Mouse (Mus musculus) midbrain, postnatal 0 days (tissue): ENCODE results near the gene Ltbp1. TPM values are rescaled to one million over a fixed set of nuclear protein-coding genes. Genes with fewer than 3 reads are reported as not detected.

ENCODE experiments used
- ATAC-seq: fragments of 200-750 bp; cut with Nextera tagmentation; 2 replicates; pipeline ENCODE4 v1.8.0; 2017; ENCODE audit warnings: moderate number of reproducible peaks, mild to moderate bottlenecking, moderate TSS enrichment, moderate library complexity; ENCODE audit not compliant: low FRiP score
- DNase-seq: peaks from one replicate; pipeline ENCODE4 v3.0.0-alpha.2; 2015; ENCODE audit warnings: low spot score
- H3K27ac ChIP-seq: fragments of 300-500 bp; sonication (generic); 2 replicates; pipeline ENCODE4 v1.5.1; 2014; ENCODE audit warnings: low read depth, mild to moderate bottlenecking, low read length, mixed read lengths
- H3K27me3 ChIP-seq: fragments of 300-500 bp; sonication (generic); 2 replicates; pipeline ENCODE4 v1.6.1; 2014; ENCODE audit warnings: low read length, control low read depth, mixed read lengths; ENCODE audit not compliant: insufficient read depth
- H3K36me3 ChIP-seq: fragments of 300-500 bp; sonication (generic); 2 replicates; pipeline ENCODE4 v1.6.1; 2014; ENCODE audit warnings: low read length, control low read depth, mixed read lengths; ENCODE audit not compliant: insufficient read depth
- H3K4me1 ChIP-seq: fragments of 300-500 bp; sonication (generic); 2 replicates; pipeline ENCODE4 v1.6.1; 2014; ENCODE audit warnings: mild to moderate bottlenecking, control low read depth, antibody characterized with exemption, low read length, mixed read lengths; ENCODE audit not compliant: insufficient read depth
- H3K4me2 ChIP-seq: fragments of 300-500 bp; sonication (generic); 2 replicates; pipeline ENCODE4 v1.6.1; 2014; ENCODE audit warnings: low read depth, mild to moderate bottlenecking, low read length, mixed read lengths; ENCODE audit not compliant: poor library complexity, severe bottlenecking
- H3K4me3 ChIP-seq: fragments of 300-500 bp; sonication (generic); 2 replicates; pipeline ENCODE4 v1.5.1; 2014; ENCODE audit warnings: low read depth, mild to moderate bottlenecking, low read length, moderate library complexity
- H3K9ac ChIP-seq: fragments of 300-500 bp; sonication (generic); replicated peaks from 2 replicates; pipeline ENCODE4 v1.6.1; 2014; ENCODE audit warnings: mild to moderate bottlenecking, low read length, moderate library complexity, mixed read lengths; ENCODE audit not compliant: poor library complexity, severe bottlenecking
- H3K9me3 ChIP-seq: fragments of 300-500 bp; sonication (generic); 2 replicates; pipeline ENCODE4 v1.6.1; 2016; ENCODE audit warnings: low read length, control low read depth
- CTCF ChIP-seq: IDR thresholded peaks from 2 replicates; pipeline ENCODE4 v1.5.1; 2016; ENCODE audit warnings: antibody characterized with exemption, mild to moderate bottlenecking
- WGBS: fragments of 180-500 bp; shearing (Covaris S2); extraction: QIAGEN DNeasy Blood & Tissue Kit; methylation state at CpG from one replicate; pipeline ENCODE4 v1.1.7; 2014; 5-methylcytosine and 5-hydroxymethylcytosine counted together
- polyA plus RNA-seq: library from polyadenylated mRNA; unstranded; fragments of >200 nt; fragmentation: Nextera tagmentation; extraction: Ambion mirVana; gene quantifications from 2 replicates; pipeline ENCODE4 v1.2.1, GENCODE M21; 2015
- total RNA-seq: library from RNA; depleted of rRNA; stranded (reverse); fragments of >200 nt; gene quantifications from 2 replicates; pipeline ENCODE4 v1.2.3, GENCODE M21; 2014

The Ltbp1 gene
- total and polyA plus RNA-seq, 2 experiments from 2014 or later, result 0.89 to 3.0 TPM

GRCm38 (mm10) chr17:75066340-75066739 is 61.0 kb downstream of the Ltbp1 start:
- Histone ChIP-seq H3K36me3 (no peaks in the 10 kb centered on the region), H3K4me3 (no peak overlapping the region), H3K9me3 (no peaks in the 10 kb centered on the region), H3K4me2 (no peak overlapping the region), H3K27me3 (no peaks in the 10 kb centered on the region), H3K27ac (no peak overlapping the region), H3K9ac (no peak overlapping the region), H3K4me1 (no peaks in the 10 kb centered on the region)
- 88% methylated on average over 7 of the region's 7 CpGs for WGBS
- no peak for TF ChIP-seq CTCF
- ATAC-seq (no peak), DNase-seq (no peak)

GRCm38 (mm10) chr17:75067314-75067713 is 61.9 kb downstream of the Ltbp1 start:
- 17% methylated on average over 8 of the region's 8 CpGs for WGBS
- TF ChIP-seq CTCF, result no peak
- Histone ChIP-seq H3K9me3 (no peaks in the 10 kb centered on the region), H3K4me1 (no peaks in the 10 kb centered on the region), H3K36me3 (no peaks in the 10 kb centered on the region), H3K4me2 (no peak overlapping the region), H3K27me3 (no peaks in the 10 kb centered on the region), H3K4me3 (no peak overlapping the region), H3K27ac (no peak overlapping the region), H3K9ac (no peak overlapping the region)
- DNase-seq, result no peak
- no peak for ATAC-seq

GRCm38 (mm10) chr17:75069232-75069631 is 63.9 kb downstream of the Ltbp1 start:
- no peak overlapping the region for H3K4me3 ChIP-seq
- DNase-seq (no peak), ATAC-seq (no peak)
- no peaks in the 10 kb centered on the region for H3K36me3 ChIP-seq
- no peaks in the 10 kb centered on the region for H3K9me3 ChIP-seq
- H3K27me3 ChIP-seq, result no peaks in the 10 kb centered on the region
- no peaks in the 10 kb centered on the region for H3K4me1 ChIP-seq
- 94% methylated on average over 5 of the region's 5 CpGs for WGBS
- no peak overlapping the region for H3K9ac ChIP-seq
- no peak overlapping the region for H3K27ac ChIP-seq
- TF ChIP-seq CTCF, result no peak
- H3K4me2 ChIP-seq, result no peak overlapping the region

GRCm38 (mm10) chr17:75071174-75071573 is 65.8 kb downstream of the Ltbp1 start:
- Histone ChIP-seq H3K36me3 (no peaks in the 10 kb centered on the region), H3K9me3 (no peaks in the 10 kb centered on the region), H3K4me1 (no peaks in the 10 kb centered on the region), H3K4me3 (no peak overlapping the region), H3K9ac (no peak overlapping the region), H3K27me3 (no peaks in the 10 kb centered on the region), H3K27ac (no peak overlapping the region), H3K4me2 (no peak overlapping the region)
- DNase-seq, result no peak
- TF ChIP-seq CTCF, result no peak
- ATAC-seq, result no peak
- 14% methylated on average over 2 of the region's 2 CpGs for WGBS

GRCm38 (mm10) chr17:75071749-75072148 is 66.4 kb downstream of the Ltbp1 start:
- Histone ChIP-seq H3K4me1 (no peaks in the 10 kb centered on the region), H3K9ac (no peak overlapping the region), H3K4me3 (no peak overlapping the region), H3K27ac (no peak overlapping the region), H3K4me2 (no peak overlapping the region), H3K36me3 (no peaks in the 10 kb centered on the region), H3K27me3 (no peaks in the 10 kb centered on the region), H3K9me3 (no peaks in the 10 kb centered on the region)
- TF ChIP-seq CTCF, result no peak
- DNase-seq (no peak), ATAC-seq (no peak)
- 93% methylated on average over 2 of the region's 2 CpGs for WGBS

GRCm38 (mm10) chr17:75073887-75074286 is 68.5 kb downstream of the Ltbp1 start:
- no peak for ATAC-seq

More at GRCm38 (mm10) chr17:75073887-75074286, 68.5 kb downstream of the Ltbp1 start:
- H3K36me3 ChIP-seq, result no peaks in the 10 kb centered on the region
- no peaks in the 10 kb centered on the region for H3K4me1 ChIP-seq
- H3K4me2 ChIP-seq, result no peak overlapping the region
- no peak overlapping the region for H3K9ac ChIP-seq
- TF ChIP-seq CTCF, result no peak
- no peak for DNase-seq
- 77% methylated on average over 8 of the region's 8 CpGs for WGBS
- H3K4me3 ChIP-seq, result no peak overlapping the region
- no peak overlapping the region for H3K27ac ChIP-seq
- no peaks in the 10 kb centered on the region for H3K27me3 ChIP-seq
- H3K9me3 ChIP-seq, result no peaks in the 10 kb centered on the region
